Mouse (Mus musculus) liver, embryonic 16.5 days (tissue): ENCODE measurements around the gene Elmsan1. TPM values are rescaled to one million over a fixed set of nuclear protein-coding genes. Genes with fewer than 3 reads are reported as not detected.

Source experiments
- ATAC-seq: fragments of 200-750 bp; cut with Nextera tagmentation; 2 replicates; pipeline ENCODE4 v1.8.0; 2017; ENCODE audit warnings: low read depth, mild to moderate bottlenecking, moderate number of reproducible peaks, moderate library complexity
- H3K27ac ChIP-seq: fragments of 300-500 bp; sonication (generic); 2 replicates; pipeline ENCODE4 v1.5.1; 2014; ENCODE audit warnings: mild to moderate bottlenecking, low read length
- H3K27me3 ChIP-seq: fragments of 300-500 bp; sonication (generic); 2 replicates; pipeline ENCODE4 v1.6.1; 2014; ENCODE audit warnings: low read depth, low read length, mixed read lengths; ENCODE audit not compliant: control insufficient read depth, insufficient read depth
- H3K36me3 ChIP-seq: fragments of 300-500 bp; sonication (generic); 2 replicates; pipeline ENCODE4 v1.6.1; 2014; ENCODE audit warnings: mild to moderate bottlenecking; ENCODE audit not compliant: control insufficient read depth, insufficient read depth
- H3K4me1 ChIP-seq: fragments of 300-500 bp; sonication (generic); 2 replicates; pipeline ENCODE4 v1.6.1; 2014; ENCODE audit warnings: low read depth, low read length, mixed read lengths; ENCODE audit not compliant: control insufficient read depth
- H3K4me2 ChIP-seq: fragments of 300-500 bp; sonication (generic); 2 replicates; pipeline ENCODE4 v1.6.1; 2014; ENCODE audit warnings: low read depth, low read length, mixed read lengths
- H3K4me3 ChIP-seq: fragments of 300-500 bp; sonication (generic); 2 replicates; pipeline ENCODE4 v1.5.1; 2014; ENCODE audit warnings: low read depth, mild to moderate bottlenecking, low read length
- H3K9ac ChIP-seq: fragments of 300-500 bp; sonication (generic); 2 replicates; pipeline ENCODE4 v1.6.1; 2014; ENCODE audit warnings: low read depth, low read length
- H3K9me3 ChIP-seq: fragments of 300-500 bp; sonication (generic); replicated peaks from 2 replicates; pipeline ENCODE4 v1.6.1; 2016; ENCODE audit warnings: low read length; ENCODE audit not compliant: control insufficient read depth
- WGBS: fragments of 180-500 bp; shearing (Covaris S2); extraction: QIAGEN DNeasy Blood & Tissue Kit; methylation state at CpG from one replicate; pipeline ENCODE4 v1.1.7; 2014; ENCODE audit not compliant: insufficient replicate concordance; 5-methylcytosine and 5-hydroxymethylcytosine counted together
- polyA plus RNA-seq: library from polyadenylated mRNA; unstranded; fragments of >200 nt; fragmentation: Nextera tagmentation; extraction: Ambion mirVana; gene quantifications from 2 replicates; pipeline ENCODE4 v1.2.1, GENCODE M21; 2015

Gene Elmsan1
- polyA plus RNA-seq, 1 experiment from 2014 or later, result 7.8 TPM

DNA sequence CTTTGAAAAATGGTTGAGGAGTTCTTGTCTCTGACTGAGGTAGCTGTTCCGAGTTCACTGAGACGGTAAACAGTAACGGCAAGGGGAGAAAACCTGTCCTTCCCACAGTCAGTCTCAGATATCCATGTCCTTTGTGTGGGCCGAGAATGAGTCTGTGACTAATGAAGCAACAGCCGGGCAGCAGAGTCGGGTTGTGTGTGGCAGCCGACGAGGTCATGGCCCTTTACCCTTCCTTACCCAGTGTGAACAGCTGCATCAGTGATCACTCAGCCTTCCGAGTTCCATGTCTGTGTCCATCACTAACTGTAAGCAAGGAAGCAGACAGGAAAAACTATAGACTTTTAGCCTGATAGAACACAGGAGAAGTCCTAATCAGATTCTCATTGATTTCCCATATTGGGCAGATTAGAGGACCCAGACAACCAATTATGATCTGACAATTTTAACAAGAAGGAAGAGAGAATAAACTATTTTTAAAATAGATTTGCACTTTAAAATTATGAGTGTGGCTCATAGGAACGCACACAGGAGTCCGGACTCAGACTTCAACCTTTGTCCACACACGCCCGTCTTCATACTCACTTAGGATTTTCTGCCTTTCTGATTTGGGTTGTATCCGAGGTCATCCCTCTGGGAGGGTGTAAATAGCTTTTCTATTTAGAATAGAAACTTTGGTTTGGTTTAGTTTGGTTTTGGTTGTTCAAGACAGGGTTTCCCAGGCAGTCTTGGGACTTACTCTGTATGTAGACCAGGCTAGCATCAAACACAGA is 76.2 kb downstream of the Elmsan1 start:
- H3K4me3 ChIP-seq, result no peak overlapping the region
- H3K4me2 ChIP-seq, result no peak overlapping the region
- H3K4me1 ChIP-seq, result peaks cover 1% of the 10 kb centered on the region
- H3K36me3 ChIP-seq, result no peaks in the 10 kb centered on the region
- 75% methylated on average over 14 of the region's 14 CpGs for WGBS
- no peak overlapping the region for H3K27ac ChIP-seq
- ATAC-seq, result no peak
- H3K9me3 ChIP-seq, result no peaks in the 10 kb centered on the region
- no peak overlapping the region for H3K9ac ChIP-seq
- H3K27me3 ChIP-seq, result no peaks in the 10 kb centered on the region

DNA sequence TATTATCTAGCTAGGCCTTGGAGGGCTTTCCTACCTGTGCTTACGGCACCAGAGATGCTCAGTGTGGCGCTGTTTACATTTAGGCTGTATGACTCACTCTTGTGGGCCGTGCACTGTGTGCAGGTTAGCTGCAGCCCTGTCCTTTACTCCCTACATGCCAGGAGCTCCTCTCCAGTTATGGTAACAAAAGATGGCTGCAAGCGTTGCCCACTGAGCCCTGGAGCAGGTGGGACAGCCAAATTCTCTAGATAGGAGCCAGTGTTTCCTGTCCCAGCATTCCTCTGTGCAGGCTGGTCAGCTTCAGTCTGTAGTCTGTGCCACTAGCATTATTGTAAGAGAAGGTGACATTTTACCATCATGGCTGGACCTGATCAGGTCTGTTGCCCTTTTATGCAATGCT is 77.4 kb downstream of the Elmsan1 start:
- no peaks in the 10 kb centered on the region for H3K9me3 ChIP-seq
- no peak overlapping the region for H3K9ac ChIP-seq
- WGBS, result 72% methylated on average over 4 of the region's 4 CpGs
- no peak overlapping the region for H3K4me2 ChIP-seq
- no peaks in the 10 kb centered on the region for H3K4me1 ChIP-seq
- no peak overlapping the region for H3K4me3 ChIP-seq
- no peaks in the 10 kb centered on the region for H3K36me3 ChIP-seq
- ATAC-seq, result no peak
- no peak overlapping the region for H3K27ac ChIP-seq
- H3K27me3 ChIP-seq, result no peaks in the 10 kb centered on the region

DNA sequence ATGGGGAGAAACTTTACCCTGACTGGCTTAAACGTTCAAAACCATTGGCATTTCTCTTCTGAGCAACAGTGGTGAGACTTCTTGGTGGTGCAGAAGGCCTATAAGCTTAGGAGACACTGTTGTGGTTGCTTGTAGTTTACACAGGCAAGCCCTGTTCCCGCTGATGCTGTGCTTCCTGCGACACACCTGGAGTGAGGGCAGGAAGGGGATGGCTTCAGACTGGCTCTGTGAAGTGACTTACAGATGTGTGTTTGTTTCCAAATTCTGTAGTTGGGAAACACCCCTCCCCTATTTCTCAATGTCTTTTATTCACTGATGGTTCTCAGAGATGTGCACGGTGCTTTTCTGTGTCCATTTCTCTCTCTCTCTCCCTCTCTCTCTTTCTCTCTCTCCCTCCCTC is 78.5 kb downstream of the Elmsan1 start:
- WGBS, result 60% methylated on average over 4 of the region's 4 CpGs
- no peak overlapping the region for H3K9ac ChIP-seq
- H3K27ac ChIP-seq, result no peak overlapping the region
- H3K4me2 ChIP-seq, result no peak overlapping the region
- ATAC-seq, result no peak
- H3K4me1 ChIP-seq, result no peaks in the 10 kb centered on the region
- H3K36me3 ChIP-seq, result no peaks in the 10 kb centered on the region
- H3K9me3 ChIP-seq, result no peaks in the 10 kb centered on the region
- H3K27me3 ChIP-seq, result no peaks in the 10 kb centered on the region
- no peak overlapping the region for H3K4me3 ChIP-seq

DNA sequence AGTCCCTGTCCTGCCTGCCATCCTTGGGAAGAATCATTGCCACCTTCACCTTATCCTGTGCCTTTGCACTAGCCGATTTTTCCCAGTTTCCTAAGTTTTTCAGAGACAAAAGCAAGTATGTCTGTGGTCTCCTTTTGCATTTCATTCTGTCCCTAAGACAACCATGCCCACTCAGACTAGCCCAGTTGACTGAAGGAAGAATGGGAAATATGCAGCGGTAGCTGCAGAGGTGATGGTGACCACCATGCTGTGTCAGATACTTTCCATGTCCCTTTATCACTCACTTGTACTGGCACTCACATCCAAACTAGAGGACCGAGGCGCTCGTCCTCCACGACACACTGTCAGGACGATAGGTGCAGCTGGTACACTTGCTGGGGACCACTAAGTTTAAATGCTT is 81.5 kb downstream of the Elmsan1 start:
- 85% methylated on average over 7 of the region's 7 CpGs for WGBS
- Histone ChIP-seq H3K27ac (no peak overlapping the region), H3K36me3 (no peaks in the 10 kb centered on the region), H3K27me3 (no peaks in the 10 kb centered on the region), H3K4me2 (no peak overlapping the region), H3K4me3 (no peak overlapping the region), H3K9me3 (no peaks in the 10 kb centered on the region), H3K9ac (no peak overlapping the region), H3K4me1 (no peaks in the 10 kb centered on the region)
- no peak for ATAC-seq

DNA sequence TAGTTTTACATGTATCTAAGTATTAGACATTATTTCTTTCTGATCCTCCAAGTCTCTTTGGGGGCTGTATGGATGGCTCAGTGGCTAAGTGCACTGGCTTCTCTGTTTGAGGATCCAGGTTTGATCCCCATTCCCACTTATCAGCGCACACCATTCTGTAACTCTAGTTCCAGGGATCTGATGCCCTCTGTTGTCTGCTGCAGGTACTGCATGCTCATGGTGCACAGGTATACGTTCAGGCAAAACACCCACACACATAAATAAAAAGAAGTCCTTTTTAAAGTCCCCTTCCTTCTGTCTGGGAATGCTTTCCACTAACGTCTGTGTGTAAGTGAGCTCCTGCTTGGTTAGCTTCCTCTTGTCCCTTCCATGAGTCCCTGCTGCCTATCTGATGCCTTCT is 86.4 kb downstream of the Elmsan1 start:
- Histone ChIP-seq H3K27ac (no peak overlapping the region), H3K4me1 (no peaks in the 10 kb centered on the region), H3K4me3 (no peak overlapping the region), H3K4me2 (no peak overlapping the region), H3K27me3 (no peaks in the 10 kb centered on the region), H3K9ac (no peak overlapping the region), H3K9me3 (no peaks in the 10 kb centered on the region), H3K36me3 (no peaks in the 10 kb centered on the region)
- 54% methylated on average over 3 of the region's 3 CpGs for WGBS
- no peak for ATAC-seq

DNA sequence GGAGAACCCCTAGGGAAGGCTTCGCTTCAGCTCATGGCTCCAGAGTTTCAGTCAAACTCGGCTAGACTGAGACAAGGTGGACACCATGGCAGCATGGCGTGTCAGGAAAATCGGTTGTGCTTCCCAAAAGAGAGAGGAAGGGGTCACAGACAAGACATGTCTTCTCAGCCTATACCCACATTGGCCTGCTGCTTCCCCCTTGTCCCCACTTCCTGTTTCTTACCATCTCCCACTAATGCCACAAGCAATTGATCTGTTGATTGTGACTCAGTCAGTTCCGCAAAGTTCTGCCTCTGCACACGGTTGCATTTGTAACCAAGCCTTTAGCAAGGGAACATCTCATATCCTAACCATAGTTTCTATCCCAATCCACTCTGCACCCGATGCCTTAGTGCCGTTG is 88.8 kb downstream of the Elmsan1 start:
- Histone ChIP-seq H3K36me3 (no peaks in the 10 kb centered on the region), H3K27ac (no peak overlapping the region), H3K4me2 (no peak overlapping the region), H3K27me3 (no peaks in the 10 kb centered on the region), H3K9me3 (no peaks in the 10 kb centered on the region), H3K4me3 (no peak overlapping the region), H3K4me1 (no peaks in the 10 kb centered on the region), H3K9ac (no peak overlapping the region)
- no peak for ATAC-seq
- WGBS, result 56% methylated on average over 8 of the region's 8 CpGs

DNA sequence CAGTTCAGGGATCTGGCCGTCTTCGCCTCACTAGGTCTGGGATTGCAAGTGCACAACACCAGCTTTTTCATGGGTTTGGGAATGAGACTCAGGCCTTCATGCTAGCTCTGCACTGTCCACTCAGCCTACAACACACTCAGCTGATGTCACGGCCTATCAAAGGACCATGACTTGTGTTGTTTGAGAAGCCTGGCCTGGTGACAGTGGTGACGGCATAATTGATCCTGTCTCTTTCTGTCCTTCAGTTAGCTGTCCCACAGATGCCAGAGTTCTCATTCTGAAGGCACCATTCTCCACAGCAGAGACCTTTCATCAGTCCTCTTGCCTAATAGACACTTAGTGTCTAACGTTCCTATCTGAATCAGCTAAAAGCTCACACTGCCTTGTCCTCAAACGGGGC is 90.1 kb downstream of the Elmsan1 start:
- Histone ChIP-seq H3K27me3 (no peaks in the 10 kb centered on the region), H3K4me2 (no peak overlapping the region), H3K9ac (no peak overlapping the region), H3K4me3 (no peak overlapping the region), H3K4me1 (no peaks in the 10 kb centered on the region), H3K36me3 (no peaks in the 10 kb centered on the region), H3K9me3 (no peaks in the 10 kb centered on the region), H3K27ac (no peak overlapping the region)
- no peak for ATAC-seq
- 73% methylated on average over 6 of the region's 6 CpGs for WGBS

DNA sequence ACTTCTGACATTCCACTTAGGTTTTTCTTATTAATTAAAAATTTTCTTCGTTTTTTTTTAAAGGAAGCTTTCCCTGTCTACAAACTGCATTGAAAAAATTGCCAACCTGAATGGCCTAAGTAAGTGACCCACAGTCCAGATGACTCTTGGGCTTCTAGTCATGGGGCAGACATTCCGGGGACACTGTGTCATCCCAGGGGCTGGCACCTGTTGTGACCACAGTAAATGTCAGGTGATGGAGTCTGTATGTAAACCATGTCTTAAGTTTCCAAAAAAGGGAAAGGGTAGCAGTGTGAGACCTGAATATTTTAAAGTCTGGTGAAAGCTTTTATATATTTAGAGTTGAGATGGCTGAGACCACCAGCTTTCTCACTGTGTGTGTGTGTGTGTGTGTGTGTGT is 91.8 kb downstream of the Elmsan1 start:
- no peak overlapping the region for H3K9ac ChIP-seq
- no peaks in the 10 kb centered on the region for H3K36me3 ChIP-seq
- no peaks in the 10 kb centered on the region for H3K4me1 ChIP-seq
- no peak overlapping the region for H3K27ac ChIP-seq
- 58% methylated on average over 2 of the region's 2 CpGs for WGBS
- ATAC-seq, result no peak
- H3K4me3 ChIP-seq, result no peak overlapping the region
- H3K9me3 ChIP-seq, result no peaks in the 10 kb centered on the region
- no peaks in the 10 kb centered on the region for H3K27me3 ChIP-seq
- no peak overlapping the region for H3K4me2 ChIP-seq

DNA sequence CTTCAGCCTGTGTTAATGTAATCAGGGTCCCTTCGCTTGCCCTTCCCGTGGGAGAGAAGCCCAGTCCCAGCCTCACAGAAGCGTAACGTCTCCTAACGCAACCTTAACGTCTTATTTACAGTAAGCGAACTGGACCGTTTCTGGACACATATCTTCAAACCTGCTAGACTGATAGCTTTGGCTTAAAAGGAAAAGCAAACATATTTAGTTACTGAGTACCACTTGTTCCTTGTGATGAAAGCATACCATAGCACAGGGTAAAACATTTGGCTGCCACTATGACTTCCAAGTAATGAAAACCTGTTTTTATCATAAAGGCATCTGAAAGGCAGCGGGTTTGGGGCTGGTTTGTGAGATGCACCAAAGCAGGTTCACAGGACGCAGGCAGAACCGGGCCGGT is 92.8 kb downstream of the Elmsan1 start:
- no peaks in the 10 kb centered on the region for H3K9me3 ChIP-seq
- no peak overlapping the region for H3K4me2 ChIP-seq
- WGBS, result 74% methylated on average over 12 of the region's 12 CpGs
- H3K27ac ChIP-seq, result no peak overlapping the region
- ATAC-seq, result no peak
- H3K36me3 ChIP-seq, result no peaks in the 10 kb centered on the region
- H3K9ac ChIP-seq, result no peak overlapping the region
- no peaks in the 10 kb centered on the region for H3K4me1 ChIP-seq
- no peak overlapping the region for H3K4me3 ChIP-seq
- no peaks in the 10 kb centered on the region for H3K27me3 ChIP-seq
